Mouse (Mus musculus): ENCODE measurements around the gene Olfr159.

Olfr159 gene

GRCm38 (mm10) chr4:43729126-43729525, 41.7 kb downstream of the Olfr159 start:
- DNase-seq: no peak

- DNase-seq: no peak
These were observed 42.2 kb downstream of the Olfr159 start for GRCm38 (mm10) chr4:43728576-43728954.

- no peak for DNase-seq
These were observed 42.9 kb downstream of the Olfr159 start for GRCm38 (mm10) chr4:43727718-43728575.

- no peak for DNase-seq
These were observed 43.8 kb downstream of the Olfr159 start, which contains the start of gene Hrct1 for GRCm38 (mm10) chr4:43726995-43727394. Hrct1 (plus strand) TSS chr4:43727188.

- DNase-seq: no peak
These were observed 44.4 kb downstream of the Olfr159 start for GRCm38 (mm10) chr4:43726228-43726993.

- no peak for DNase-seq
These were observed 46.0 kb downstream of the Olfr159 start for GRCm38 (mm10) chr4:43724764-43725163.

- no peak for DNase-seq
These were observed 48.6 kb downstream of the Olfr159 start for GRCm38 (mm10) chr4:43722191-43722590.

GRCm38 (mm10) chr4:43720491-43721228, 50.1 kb downstream of the Olfr159 start:
- no peak for DNase-seq
